ENCODE assay signal across 11 mouse cellular contexts in the genomic region with DNA sequence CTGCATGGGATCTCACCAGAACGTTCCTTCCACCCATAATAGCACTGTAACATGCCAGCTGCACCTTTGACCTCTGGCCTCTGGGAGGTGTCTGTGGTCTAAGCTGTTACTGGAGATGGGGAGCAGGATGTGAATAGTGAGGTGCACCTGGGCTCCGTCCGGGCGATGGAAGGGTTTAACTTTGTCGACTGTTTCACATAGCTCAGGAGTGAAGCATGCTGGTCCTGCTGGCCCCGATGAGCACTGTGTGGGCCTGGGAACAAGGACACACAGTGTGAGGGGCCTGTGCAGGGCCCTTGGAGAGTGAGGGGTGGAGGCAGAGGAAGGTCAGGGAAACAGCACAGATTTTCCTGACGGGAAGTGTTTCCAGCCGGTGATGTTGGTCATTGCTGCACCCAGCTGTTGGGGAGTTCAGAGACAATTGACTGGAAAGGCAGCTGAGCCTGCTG. TPM values are rescaled to one million over a fixed set of nuclear protein-coding genes. Genes with fewer than 3 reads are reported as not detected.
DNase-seq lines count a peak whose midpoint lies in the region; ATAC-seq and TF ChIP-seq lines count a peak whose summit lies in the region.
"Had no signal": no experiment of that assay in that cellular context is flagged by ENCODE, and none has a peak within 500 bp of the region (broad histone marks: within the 10 kb centered on the region; RNA-seq: fewer than 3 reads in every experiment).

No protein-coding gene starts in this region.

- peaks cover 46% of the 10 kb centered on the region for H3K36me3 ChIP-seq in kidney, embryonic 15.5 days
- peaks cover 47% of the 10 kb centered on the region for H3K36me3 ChIP-seq in embryonic facial prominence, embryonic 10.5 days (replicated peaks)
- peaks cover 20% of the 10 kb centered on the region for H3K36me3 ChIP-seq in liver, postnatal 0 days (replicated peaks; ENCODE audit: insufficient read depth, low read length)

- H3K4me2 ChIP-seq in kidney, embryonic 15.5 days: no peak overlapping the region
- H3K4me2 ChIP-seq in liver, postnatal 0 days (ENCODE audit: low read depth, low read length): no peak overlapping the region

- no peak overlapping the region for H3K9ac ChIP-seq in kidney, embryonic 15.5 days
- no peak overlapping the region for H3K9ac ChIP-seq in liver, postnatal 0 days (replicated peaks)

- TF ChIP-seq CTCF in liver, postnatal 0 days (IDR thresholded peaks at IDR 0.05; ENCODE audit: low read depth): no peak

- no peak for TF ChIP-seq EP300 in liver, postnatal 0 days (IDR thresholded peaks at IDR 0.05; ENCODE audit: low read depth)

- DNase-seq in kidney, postnatal 25 days: no peak
- DNase-seq in Muller cell, postnatal 12 days (ENCODE audit: inconsistent ontology term): peak; percentile 36
- peak; percentile 28 for DNase-seq in embryonic facial prominence, embryonic 10.5 days (ENCODE audit: low spot score)
- DNase-seq in liver, postnatal 0 days: no peak
- no peak for DNase-seq in left cerebral cortex, postnatal 10 days (ENCODE audit: extremely low spot score in 1 of 2, low spot score in 2 of 2)
- DNase-seq in gastrocnemius, adult 8-10 months (ENCODE audit: low spot score in 2 of 2): no peak
- DNase-seq in cerebellum, postnatal 14 days: no peak
- DNase-seq: cerebellum, adult 18-20 months; right cerebral cortex, adult 18-20 months had no signal

- peak; percentile 60; the same call in 1 of the 2 replicates for ATAC-seq in kidney, embryonic 15.5 days (replicated peaks; ENCODE audit: low FRiP score)
- peak; percentile 26; the same call in 1 of the 2 replicates for ATAC-seq in liver, postnatal 0 days

- H3K27me3 ChIP-seq in kidney, embryonic 15.5 days: no peaks in the 10 kb centered on the region
- H3K27me3 ChIP-seq in embryonic facial prominence, embryonic 10.5 days (replicated peaks; ENCODE audit: low read depth, poor library complexity, severe bottlenecking): no peaks in the 10 kb centered on the region
- no peaks in the 10 kb centered on the region for H3K27me3 ChIP-seq in liver, postnatal 0 days (ENCODE audit: insufficient read depth, low read length)
- H3K27me3 ChIP-seq: megakaryocyte, embryonic 14.5 days had no signal

- intact Hi-C loops in left cerebral cortex, postnatal 10 days (cut with DNase I): no loop called here

- H3K4me3 ChIP-seq in kidney, embryonic 15.5 days (replicated peaks): no peak overlapping the region
- no peak overlapping the region for H3K4me3 ChIP-seq in embryonic facial prominence, embryonic 10.5 days
- H3K4me3 ChIP-seq in liver, postnatal 0 days (ENCODE audit: low read depth, low read length): no peak overlapping the region
- H3K4me3 ChIP-seq: megakaryocyte, embryonic 14.5 days had no signal

- H3K9me3 ChIP-seq in kidney, embryonic 15.5 days (replicated peaks): no peaks in the 10 kb centered on the region
- no peaks in the 10 kb centered on the region for H3K9me3 ChIP-seq in embryonic facial prominence, embryonic 10.5 days
- H3K9me3 ChIP-seq in liver, postnatal 0 days (ENCODE audit: low read length): no peaks in the 10 kb centered on the region
- H3K9me3 ChIP-seq: megakaryocyte, embryonic 14.5 days had no signal

- peak overlapping the region; percentile 27; the same call in 1 of the 2 replicates for H3K27ac ChIP-seq in kidney, embryonic 15.5 days
- peak overlapping the region; percentile 61 for H3K27ac ChIP-seq in embryonic facial prominence, embryonic 10.5 days (replicated peaks)
- H3K27ac ChIP-seq in liver, postnatal 0 days (ENCODE audit: low read depth): peak overlapping the region; percentile 72

- peaks cover 11% of the 10 kb centered on the region for H3K4me1 ChIP-seq in kidney, embryonic 15.5 days
- H3K4me1 ChIP-seq in embryonic facial prominence, embryonic 10.5 days: peaks cover 26% of the 10 kb centered on the region
- peaks cover 24% of the 10 kb centered on the region for H3K4me1 ChIP-seq in liver, postnatal 0 days (ENCODE audit: insufficient read depth)

- 39% methylated on average over 8 of the region's 8 CpGs for WGBS in kidney, embryonic 15.5 days
- WGBS in embryonic facial prominence, embryonic 10.5 days: 32% methylated on average over 8 of the region's 8 CpGs
- WGBS in liver, postnatal 0 days (ENCODE audit: insufficient replicate concordance): 60% methylated on average over 8 of the region's 8 CpGs

RNA-seq across cellular contexts. Expression of a gene that starts 23.1 kb away (rescaled TPM):
- polyA plus RNA-seq in kidney, embryonic 15.5 days (2015; fragmentation: Nextera tagmentation; extraction: Ambion mirVana): 26.4 and 26.8 TPM in 2 replicates
- 17.9 and 19.7 TPM in 2 replicates for polyA plus RNA-seq in embryonic facial prominence, embryonic 10.5 days (2016; fragmentation: Nextera tagmentation; extraction: Ambion mirVana)
- 9.0 TPM in 2 replicates for polyA plus RNA-seq in liver, postnatal 0 days (2015; fragmentation: Nextera tagmentation; extraction: Ambion mirVana)
- total RNA-seq in left cerebral cortex, postnatal 10 days (2021): 10 to 100 TPM; 66.4 to 69.0 TPM
- total RNA-seq in gastrocnemius, adult 8-10 months (2022): 1 to 10 TPM; 5.5 to 6.8 (median 6.0) TPM

RNA-seq across cellular contexts. Expression of a gene that starts 44.5 kb away (rescaled TPM):
- 7.7 and 8.0 TPM in 2 replicates for polyA plus RNA-seq in kidney, embryonic 15.5 days (2015; fragmentation: Nextera tagmentation; extraction: Ambion mirVana)
- 2.0 and 2.3 TPM in 2 replicates for polyA plus RNA-seq in embryonic facial prominence, embryonic 10.5 days (2016; fragmentation: Nextera tagmentation; extraction: Ambion mirVana)
- 0.70 and 0.99 TPM in 2 replicates for polyA plus RNA-seq in liver, postnatal 0 days (2015; fragmentation: Nextera tagmentation; extraction: Ambion mirVana)
- 1 to 10 TPM; 6.5 to 8.4 TPM for total RNA-seq in left cerebral cortex, postnatal 10 days (2021)
- total RNA-seq in gastrocnemius, adult 8-10 months (2022): 1 to 10 TPM; 2.8 to 7.0 (median 3.9) TPM

Comparison
In these comparisons a context has a peak if more than half of its experiments do, and no peak if none do; other contexts are left out.
1. DNase-seq: peak in Muller cell, postnatal 12 days (single experiment) and embryonic facial prominence, embryonic 10.5 days (single experiment); none in kidney, postnatal 25 days (0 of 2), liver, postnatal 0 days (single experiment), left cerebral cortex, postnatal 10 days (0 of 2), gastrocnemius, adult 8-10 months (0 of 2) and cerebellum, postnatal 14 days (0 of 2).
2. Peak in every context shown above with its lines, with median percentiles within 50 percentile points of each other: H3K27ac ChIP-seq.